Mouse (Mus musculus) frontal cortex, postnatal 36 days (tissue): ENCODE measurements around the gene Nmnat2.

Experiments
- DNase-seq, 2 experiments: peaks; one replicate each; pipeline ENCODE4 v3.0.0; 2022; ENCODE audit warnings: low spot score in 2 of 2

Nmnat2 gene

GRCm38 (mm10) chr1:153093172-153093571, 138.4 kb downstream of the Nmnat2 start:
- DNase-seq, result no peak

- DNase-seq, result no peak
Measured at GRCm38 (mm10) chr1:153093581-153093980, 138.8 kb downstream of the Nmnat2 start.

DNA sequence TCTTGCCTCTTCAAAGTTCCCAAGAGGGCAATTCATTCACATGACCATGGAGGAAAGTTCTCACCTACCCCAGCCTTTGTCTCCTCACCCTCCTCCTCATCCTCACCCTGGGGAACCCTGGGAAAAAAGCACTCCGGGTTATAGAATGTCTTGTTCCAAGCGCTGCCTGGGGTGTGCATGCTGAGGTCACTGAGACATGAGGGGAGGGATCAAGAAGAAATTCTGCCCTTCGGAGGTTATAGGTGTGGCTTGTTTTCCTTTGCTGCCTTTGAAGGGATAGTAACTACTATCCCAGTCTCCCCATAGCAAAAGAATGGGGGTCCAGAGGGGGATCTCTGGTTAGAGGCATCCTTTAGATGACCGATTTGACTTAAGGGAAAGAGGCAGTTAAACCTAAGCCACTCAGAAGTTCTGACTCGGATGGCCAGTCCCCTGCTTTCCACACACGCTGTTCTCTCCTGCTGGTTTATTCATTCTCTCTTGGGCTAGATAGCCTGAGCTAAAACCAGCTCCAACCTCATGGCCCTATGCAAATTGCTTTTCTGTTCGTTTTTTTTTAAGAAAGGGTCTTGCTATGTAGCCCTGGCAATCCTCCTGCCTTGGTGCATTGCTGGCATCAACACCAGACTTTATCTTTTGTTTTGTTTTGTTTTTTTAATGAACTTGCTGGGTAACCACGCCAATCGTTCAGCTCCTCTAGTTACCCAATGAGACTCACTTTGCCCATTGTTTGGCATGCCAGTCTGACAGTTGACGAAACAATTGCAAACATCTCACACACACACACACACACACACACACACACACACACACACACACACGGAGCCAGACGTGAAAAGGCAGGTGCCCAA, 139.7 kb downstream of the Nmnat2 start:
- no peak for DNase-seq

DNA sequence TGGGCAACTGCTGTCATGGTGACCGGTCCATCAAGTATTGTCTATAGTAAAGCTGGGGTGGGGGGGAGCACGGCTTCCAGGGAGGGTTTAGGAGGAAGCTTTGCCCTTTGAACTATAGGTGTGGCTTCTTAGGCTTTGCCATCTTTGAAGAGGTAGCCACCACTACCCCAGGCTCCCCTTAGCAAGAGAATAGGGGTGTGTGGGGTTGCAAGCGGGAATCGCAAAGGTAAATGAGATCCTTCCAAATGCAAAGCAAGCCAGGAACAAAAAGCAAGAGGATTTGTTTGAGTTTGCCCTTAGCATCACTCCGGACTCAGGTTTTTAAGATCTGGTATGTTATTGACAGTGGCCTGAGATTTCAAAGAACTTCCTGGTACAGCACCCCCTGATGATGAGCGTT, 140.5 kb downstream of the Nmnat2 start:
- no peak for DNase-seq

- no peak for DNase-seq
Measured at GRCm38 (mm10) chr1:153095826-153096727, 141.3 kb downstream of the Nmnat2 start.

GRCm38 (mm10) chr1:153097017-153097675, 142.4 kb downstream of the Nmnat2 start:
- DNase-seq, result no peak

GRCm38 (mm10) chr1:153098586-153098985, 143.8 kb downstream of the Nmnat2 start:
- no peak for DNase-seq

- DNase-seq, result no peak
Measured at GRCm38 (mm10) chr1:153100912-153101311, 146.1 kb downstream of the Nmnat2 start.

GRCm38 (mm10) chr1:153101327-153101880, 146.6 kb downstream of the Nmnat2 start:
- DNase-seq, result peak in 1 of 2 experiments; percentile 43

GRCm38 (mm10) chr1:153102296-153103185, 147.7 kb downstream of the Nmnat2 start:
- DNase-seq, result no peak

- DNase-seq, result no peak
Measured at GRCm38 (mm10) chr1:153103186-153103554, 148.4 kb downstream of the Nmnat2 start.

DNA sequence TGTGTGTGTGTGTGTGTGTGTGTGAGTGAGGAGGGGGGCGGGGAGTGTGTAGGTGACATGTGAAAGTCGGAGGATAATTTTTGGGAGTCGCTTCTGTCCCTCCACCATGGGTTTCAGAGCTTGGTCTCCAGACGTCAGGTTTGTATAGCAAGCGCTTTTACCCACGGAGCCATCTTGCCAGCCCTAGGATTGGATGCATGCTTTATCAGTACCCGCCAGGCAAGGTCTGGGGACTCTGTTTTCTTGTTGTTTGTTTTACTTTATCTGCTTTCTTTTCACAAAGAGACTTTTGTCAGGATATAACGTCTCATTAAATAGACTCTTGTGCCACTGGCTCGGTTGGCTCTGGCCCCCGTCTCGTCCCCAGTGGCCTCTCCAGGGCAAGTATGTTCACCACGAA, 150.0 kb downstream of the Nmnat2 start:
- DNase-seq, result no peak

DNA sequence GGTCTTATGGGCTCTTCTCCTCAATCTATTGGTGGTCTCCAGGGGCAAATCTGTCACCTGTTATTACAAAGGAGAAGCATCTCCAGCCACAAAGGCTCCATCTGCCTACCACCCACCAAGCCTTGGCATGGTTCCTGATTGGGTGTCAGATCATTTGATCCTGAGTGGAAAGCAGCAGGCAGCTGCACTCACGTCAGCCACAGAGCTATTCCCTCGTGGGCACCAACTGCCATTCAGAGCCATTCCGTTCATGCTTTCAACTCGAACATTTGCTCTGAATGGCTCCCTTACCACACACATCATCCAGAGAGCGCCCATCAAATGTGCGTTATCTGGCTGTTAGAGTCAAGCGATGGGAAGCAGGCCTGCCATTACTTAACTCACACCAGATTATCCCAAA, 153.1 kb downstream of the Nmnat2 start:
- peak in 1 of 2 experiments; percentile 13 for DNase-seq

DNA sequence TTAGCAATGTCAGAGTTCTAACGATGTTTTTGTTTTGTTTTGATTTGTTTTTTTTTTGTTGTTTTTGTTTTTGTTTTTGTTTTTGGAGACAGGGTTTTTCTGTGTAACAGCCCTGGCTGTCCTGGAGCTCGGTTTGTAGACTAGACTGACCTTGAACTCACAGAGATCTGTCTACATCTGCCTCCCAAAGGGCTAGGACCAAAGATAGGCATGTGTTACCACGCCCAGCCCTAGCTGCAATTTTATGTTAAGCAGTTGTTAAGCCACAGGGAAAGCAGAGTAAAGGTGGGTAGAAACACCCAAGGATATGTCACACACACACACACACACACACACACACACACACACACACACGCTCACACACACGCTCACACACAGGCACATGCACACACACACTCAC, 154.6 kb downstream of the Nmnat2 start:
- no peak for DNase-seq

GRCm38 (mm10) chr1:153109836-153110235, 155.0 kb downstream of the Nmnat2 start:
- DNase-seq, result no peak

DNA sequence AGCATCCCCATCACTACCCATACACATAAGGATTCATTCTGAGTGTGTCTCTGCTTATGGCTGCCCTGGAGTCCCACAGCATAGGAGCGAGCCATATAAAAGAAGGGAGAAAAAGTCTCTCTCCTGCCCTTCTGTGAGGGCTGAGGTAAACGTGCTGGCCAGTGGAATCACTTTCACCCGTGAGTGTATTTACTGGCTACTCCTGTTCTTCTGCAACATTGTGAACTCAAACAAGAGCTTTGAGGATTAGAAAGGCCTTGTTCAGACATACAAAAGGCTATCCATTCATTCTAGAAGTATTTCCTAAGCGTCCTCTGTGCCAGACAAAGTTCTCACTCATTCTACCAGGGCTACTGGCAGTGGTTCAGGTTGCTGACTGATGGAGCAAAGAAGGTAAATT, 156.8 kb downstream of the Nmnat2 start:
- no peak for DNase-seq

- DNase-seq, result no peak
Measured at GRCm38 (mm10) chr1:153115315-153115714, 160.5 kb downstream of the Nmnat2 start.

GRCm38 (mm10) chr1:153120544-153120943, 165.8 kb downstream of the Nmnat2 start:
- DNase-seq, result no peak

DNA sequence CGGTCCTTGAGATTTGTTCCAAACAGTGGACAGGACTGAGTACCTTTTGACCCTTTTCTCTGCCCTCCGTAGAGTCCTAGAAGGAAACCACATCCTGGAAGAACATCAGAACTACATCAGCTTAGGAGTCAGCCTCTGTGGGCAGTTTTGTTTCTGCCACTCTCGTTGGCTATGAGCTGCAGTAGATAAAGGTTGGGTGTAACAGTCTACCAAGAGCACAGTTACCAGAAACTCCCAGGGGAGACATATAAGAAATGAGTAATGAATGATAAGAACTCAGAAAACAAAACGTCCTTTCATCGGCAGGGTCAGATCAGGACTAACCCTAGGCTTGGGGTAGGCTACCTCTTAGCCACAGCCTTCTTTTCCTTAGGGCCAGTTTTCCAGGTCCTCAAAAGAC, 166.5 kb downstream of the Nmnat2 start:
- no peak for DNase-seq

GRCm38 (mm10) chr1:153122764-153123163, 168.0 kb downstream of the Nmnat2 start:
- no peak for DNase-seq

DNA sequence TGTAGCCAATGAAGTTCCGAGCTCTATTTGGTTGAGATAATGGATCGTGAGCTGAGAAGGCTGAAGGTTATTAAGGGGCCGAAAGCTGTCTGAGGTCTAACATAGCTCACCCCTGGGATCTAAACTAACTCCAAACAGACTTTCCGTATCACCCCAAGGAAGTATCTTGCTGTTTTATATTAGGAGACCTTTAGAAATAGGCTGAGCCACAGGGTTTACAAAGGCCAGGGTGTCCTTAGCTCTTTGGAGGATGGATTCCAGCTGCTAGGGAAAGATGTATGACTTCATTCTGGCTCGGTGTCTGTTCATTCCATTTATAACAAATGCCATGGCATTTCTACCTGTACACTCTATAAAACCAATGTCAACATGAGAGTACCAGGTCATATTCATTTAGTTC, 169.7 kb downstream of the Nmnat2 start:
- no peak for DNase-seq
